Mouse (Mus musculus): ENCODE measurements around the gene Mpnd. TPM values are rescaled to one million over a fixed set of nuclear protein-coding genes. Genes with fewer than 3 reads are reported as not detected.
A peak's percentile ranks its signal among the peaks of the same experiment; 100 is the strongest.

The Mpnd gene
- polyA plus RNA-seq, 1 experiment from 2014 or later: 111 TPM

DNA sequence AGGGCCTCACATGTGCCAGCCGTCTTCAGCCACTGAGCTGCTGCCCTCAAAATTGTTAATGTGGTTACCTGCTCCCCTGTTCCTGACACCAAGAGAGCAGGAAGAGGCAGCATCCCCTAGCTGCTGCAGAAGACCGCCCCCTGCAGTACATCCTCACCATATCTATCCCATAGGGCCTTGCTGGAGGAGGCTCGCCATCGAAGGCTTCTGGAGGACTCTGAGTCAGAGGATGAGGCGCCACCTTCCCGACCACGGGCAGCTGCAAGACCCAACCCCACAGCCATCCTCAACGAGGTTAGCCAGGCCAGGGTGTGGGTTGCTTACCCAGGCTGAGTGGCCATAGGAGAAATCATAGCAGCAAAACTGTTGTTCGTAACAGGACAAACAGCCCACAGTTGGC is 40.5 kb upstream of the Mpnd start:
- no peak overlapping the region for H3K4me3 ChIP-seq
- H3K36me3 ChIP-seq: peaks cover 66% of the 10 kb centered on the region
- H3K9me3 ChIP-seq: no peaks in the 10 kb centered on the region
- H3K27me3 ChIP-seq (ENCODE audit: insufficient read depth, poor library complexity, severe bottlenecking): peaks cover 4% of the 10 kb centered on the region; the same call in 1 of the 2 replicates
- 82% methylated on average over 9 of the region's 9 CpGs for WGBS
- H3K27ac ChIP-seq: no peak overlapping the region
- DNase-seq (ENCODE audit: low spot score): no peak
- peaks cover 30% of the 10 kb centered on the region for H3K4me1 ChIP-seq

DNA sequence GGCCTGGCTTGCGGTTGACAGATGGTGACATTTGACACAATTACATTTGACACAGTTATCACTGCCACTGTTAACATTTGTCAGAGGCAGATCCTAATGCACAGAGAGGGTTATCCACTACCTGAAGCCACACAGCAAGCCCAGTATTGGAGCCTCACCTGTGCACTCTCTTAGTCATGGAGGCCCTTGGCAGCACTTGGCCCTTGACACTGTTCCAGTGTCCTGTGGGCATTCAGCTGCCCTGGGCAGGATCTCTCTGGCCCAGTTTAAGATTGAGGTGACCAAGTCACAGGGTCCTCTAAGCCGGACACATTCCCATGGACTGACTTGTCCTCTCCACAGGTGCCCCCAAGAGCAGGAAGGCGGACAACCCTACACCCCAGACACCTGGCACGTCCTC is 38.3 kb upstream of the Mpnd start:
- Histone ChIP-seq H3K9me3 (no peaks in the 10 kb centered on the region), H3K27ac (no peak overlapping the region), H3K4me3 (no peak overlapping the region), H3K36me3 (peaks cover 51% of the 10 kb centered on the region), H3K4me1 (peaks cover 47% of the 10 kb centered on the region), H3K27me3 (ENCODE audit: insufficient read depth, poor library complexity, severe bottlenecking) (peaks cover 20% of the 10 kb centered on the region)
- DNase-seq (ENCODE audit: low spot score): no peak
- 96% methylated on average over 4 of the region's 4 CpGs for WGBS

DNA sequence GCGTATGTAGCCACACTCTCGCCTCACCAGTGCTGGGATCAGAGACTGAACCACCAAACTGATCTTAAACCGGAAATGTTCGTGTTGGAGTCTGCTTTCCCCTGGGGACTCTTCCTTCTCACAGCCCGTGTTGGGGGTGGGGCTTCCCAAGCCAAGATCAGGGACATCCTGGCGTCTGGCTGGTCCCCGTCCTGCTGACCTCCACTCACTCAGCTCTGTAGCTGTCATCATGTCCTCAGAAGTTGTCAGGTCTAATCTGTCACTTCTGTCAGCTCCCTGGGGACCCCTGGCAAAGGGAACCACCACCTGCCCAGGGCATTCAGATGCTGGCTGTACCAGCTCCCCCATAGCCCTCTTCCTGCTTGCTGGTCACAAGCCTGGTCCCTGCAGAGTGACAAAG is 37.3 kb upstream of the Mpnd start:
- peaks cover 29% of the 10 kb centered on the region for H3K27me3 ChIP-seq (ENCODE audit: insufficient read depth, poor library complexity, severe bottlenecking)
- DNase-seq (ENCODE audit: low spot score): no peak
- 25% methylated on average over 7 of the region's 7 CpGs for WGBS
- peak overlapping the region; percentile 42; the same call in 1 of the 2 replicates for H3K27ac ChIP-seq
- H3K36me3 ChIP-seq: peaks cover 44% of the 10 kb centered on the region
- peaks cover 47% of the 10 kb centered on the region for H3K4me1 ChIP-seq
- no peak overlapping the region for H3K4me3 ChIP-seq
- no peaks in the 10 kb centered on the region for H3K9me3 ChIP-seq

DNA sequence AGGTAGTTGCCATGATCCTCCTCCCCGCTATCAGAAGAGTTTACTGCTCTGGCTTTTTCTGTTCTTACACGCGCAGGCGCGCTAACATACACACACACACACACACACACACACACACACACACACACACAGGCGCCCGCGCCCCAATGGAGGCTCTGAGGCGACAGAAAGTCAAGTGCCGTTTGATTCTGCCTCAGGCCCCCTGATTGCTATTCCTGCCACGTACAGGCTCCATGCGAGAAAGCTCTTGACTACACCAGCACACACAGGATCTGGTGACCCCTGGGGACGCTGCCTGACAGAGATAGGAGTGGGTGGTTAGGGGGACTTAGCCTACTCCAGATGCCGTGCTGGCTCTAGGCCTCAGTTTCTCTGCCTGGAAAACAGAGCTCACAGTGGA is 36.0 kb upstream of the Mpnd start:
- Histone ChIP-seq H3K36me3 (peaks cover 32% of the 10 kb centered on the region), H3K9me3 (no peaks in the 10 kb centered on the region), H3K27ac (0 out of 2 replicates have a peak overlapping the region, but pooled peaks have one; percentile 79), H3K4me1 (peaks cover 47% of the 10 kb centered on the region), H3K27me3 (ENCODE audit: insufficient read depth, poor library complexity, severe bottlenecking) (peaks cover 29% of the 10 kb centered on the region), H3K4me3 (peak overlapping the region; percentile 65)
- WGBS: 42% methylated on average over 14 of the region's 14 CpGs
- no peak for DNase-seq (ENCODE audit: low spot score)

DNA sequence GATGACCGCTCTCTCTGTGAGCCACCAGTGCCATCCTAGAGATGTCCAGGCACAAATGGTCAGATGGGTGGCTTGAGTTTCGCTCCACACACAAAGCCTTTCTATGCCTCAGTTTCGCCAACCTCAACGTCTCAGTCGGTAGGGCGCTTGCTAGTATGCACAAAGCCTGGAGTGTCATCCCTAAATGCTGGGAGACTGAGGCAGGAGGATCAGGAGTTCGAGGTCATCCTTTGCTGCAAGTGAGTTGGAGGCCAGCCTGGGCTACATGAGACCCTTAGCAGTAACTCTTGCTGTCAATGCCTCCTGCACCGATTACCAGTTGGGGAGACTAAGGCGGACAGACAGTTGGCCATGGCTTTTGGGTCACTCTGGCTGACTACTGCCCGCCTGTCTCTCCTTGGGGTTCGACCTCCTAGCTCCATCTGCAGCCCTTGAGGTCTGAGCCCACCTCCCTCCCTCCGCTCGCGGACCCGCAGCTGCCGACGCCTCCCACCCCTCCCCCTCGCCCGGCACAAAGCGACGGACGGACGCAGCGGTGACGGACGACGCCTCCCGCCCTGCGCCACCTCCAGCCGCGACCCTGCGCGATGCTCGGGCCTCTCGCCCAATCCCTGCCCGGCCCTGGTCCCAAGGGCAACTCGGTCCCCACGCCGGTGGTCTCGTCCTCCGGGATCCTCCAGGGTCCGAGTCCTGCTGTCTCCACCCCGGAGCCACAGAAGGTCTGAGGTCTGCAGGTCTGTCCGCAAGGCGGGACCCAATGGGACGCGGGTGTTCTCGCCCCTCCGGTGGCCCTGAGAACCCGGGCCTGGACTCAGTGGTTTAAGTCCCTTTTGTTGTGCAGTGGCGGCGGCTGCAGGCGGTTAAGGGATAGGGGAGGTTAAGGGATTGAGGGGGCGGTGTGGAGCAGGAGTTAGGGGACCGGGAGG is 35.3 kb upstream of the Mpnd start, which contains the start of gene Shd:
TSS of gene Shd (plus strand) at position 502 of the 926 bp plus-strand sequence.
- Histone ChIP-seq H3K36me3 (peaks cover 25% of the 10 kb centered on the region), H3K4me3 (peak within 1 kb of the TSS; percentile 65), H3K27ac (peak within 1 kb of the TSS; percentile 79), H3K4me1 (peaks cover 47% of the 10 kb centered on the region), H3K27me3 (ENCODE audit: insufficient read depth, poor library complexity, severe bottlenecking) (peaks cover 29% of the 10 kb centered on the region), H3K9me3 (no peaks in the 10 kb centered on the region)
- DNase-seq (ENCODE audit: low spot score): peak; percentile 84
- WGBS: 8% methylated on average over 54 of the region's 55 CpGs

DNA sequence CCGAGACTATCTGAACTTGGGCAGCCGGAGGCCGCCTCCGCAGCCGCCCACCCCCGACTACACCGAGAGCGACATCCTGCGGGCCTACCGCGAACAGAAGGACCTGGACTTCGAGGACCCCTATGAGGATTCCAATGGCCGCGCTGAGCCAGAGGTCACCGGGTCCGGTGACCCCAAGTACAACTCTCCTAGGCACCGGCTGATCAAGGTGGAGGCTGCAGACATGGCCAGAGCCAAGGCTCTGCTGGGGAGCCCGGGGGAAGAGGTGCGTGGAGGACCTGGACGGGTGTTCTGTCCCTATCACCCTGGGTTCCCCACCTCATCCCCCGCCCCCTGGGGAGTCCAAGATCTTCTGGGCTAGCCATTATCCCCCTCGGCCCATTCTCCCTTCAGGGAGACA is 34.1 kb upstream of the Mpnd start:
- Histone ChIP-seq H3K4me1 (peaks cover 51% of the 10 kb centered on the region), H3K9me3 (no peaks in the 10 kb centered on the region), H3K27me3 (ENCODE audit: insufficient read depth, poor library complexity, severe bottlenecking) (peaks cover 29% of the 10 kb centered on the region), H3K27ac (peak overlapping the region; percentile 79; the same call in 1 of the 2 replicates), H3K4me3 (peak overlapping the region; percentile 65), H3K36me3 (peaks cover 14% of the 10 kb centered on the region)
- DNase-seq (ENCODE audit: low spot score): no peak
- WGBS: 32% methylated on average over 22 of the region's 22 CpGs

DNA sequence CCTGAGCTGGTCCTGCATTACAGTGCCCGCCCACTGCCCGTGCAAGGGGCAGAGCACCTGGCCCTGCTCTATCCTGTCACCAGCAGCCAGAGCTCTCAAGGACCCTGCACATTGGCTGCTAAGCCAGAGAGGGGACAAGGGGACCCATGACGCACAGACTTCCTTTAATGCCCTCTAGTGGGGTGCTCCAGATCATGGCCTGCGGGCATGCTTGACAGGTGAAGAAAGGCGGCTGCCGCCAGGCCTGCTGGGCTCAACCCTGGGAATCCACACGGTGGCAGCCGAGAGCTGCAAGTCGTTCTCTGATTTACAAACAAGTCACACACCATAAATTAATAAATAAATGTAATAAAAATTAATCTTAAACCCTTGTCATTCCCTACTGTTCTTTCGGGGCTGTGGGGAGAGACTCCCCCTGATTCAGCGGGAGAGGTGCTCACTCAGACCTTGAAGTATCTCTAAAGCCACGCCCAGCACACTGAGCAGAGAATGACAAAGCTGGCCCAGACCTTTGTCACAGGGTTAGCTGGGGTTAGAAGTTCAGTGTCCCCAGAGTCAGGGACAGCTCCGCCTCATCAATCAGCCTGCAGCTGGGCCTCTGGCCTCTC is 29.2 kb upstream of the Mpnd start:
- Histone ChIP-seq H3K4me1 (peaks cover 18% of the 10 kb centered on the region), H3K9me3 (no peaks in the 10 kb centered on the region), H3K4me3 (no peak overlapping the region), H3K27ac (no peak overlapping the region), H3K36me3 (no peaks in the 10 kb centered on the region), H3K27me3 (ENCODE audit: insufficient read depth, poor library complexity, severe bottlenecking) (peaks cover 21% of the 10 kb centered on the region)
- DNase-seq (ENCODE audit: low spot score): peak; percentile 90
- 17% methylated on average over 13 of the region's 13 CpGs for WGBS

DNA sequence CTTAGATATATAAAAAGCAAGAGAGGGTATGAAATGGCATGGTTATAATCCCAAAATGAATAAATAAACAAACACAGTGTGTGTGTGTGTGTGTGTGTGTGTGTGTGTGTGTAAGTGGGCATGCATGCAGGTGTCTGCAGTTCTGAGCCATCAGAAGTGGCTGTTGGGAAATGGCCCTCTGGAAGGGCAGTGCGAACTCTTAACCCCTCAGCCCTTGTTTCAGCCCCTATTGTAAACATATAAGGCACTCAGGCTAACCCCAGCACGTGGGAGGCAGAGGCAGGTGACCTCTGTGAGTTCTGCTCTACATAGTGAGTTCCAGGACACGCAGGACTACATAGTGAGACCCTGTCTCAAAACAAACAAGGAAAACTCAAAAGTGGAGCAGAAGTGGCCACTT is 28.2 kb upstream of the Mpnd start:
- Histone ChIP-seq H3K27me3 (ENCODE audit: insufficient read depth, poor library complexity, severe bottlenecking) (peaks cover 12% of the 10 kb centered on the region; the same call in 1 of the 2 replicates), H3K27ac (no peak overlapping the region), H3K4me3 (no peak overlapping the region), H3K4me1 (peaks cover 13% of the 10 kb centered on the region), H3K36me3 (no peaks in the 10 kb centered on the region), H3K9me3 (no peaks in the 10 kb centered on the region)
- no peak for DNase-seq (ENCODE audit: low spot score)
- WGBS: 51% methylated on average over 3 of the region's 3 CpGs

DNA sequence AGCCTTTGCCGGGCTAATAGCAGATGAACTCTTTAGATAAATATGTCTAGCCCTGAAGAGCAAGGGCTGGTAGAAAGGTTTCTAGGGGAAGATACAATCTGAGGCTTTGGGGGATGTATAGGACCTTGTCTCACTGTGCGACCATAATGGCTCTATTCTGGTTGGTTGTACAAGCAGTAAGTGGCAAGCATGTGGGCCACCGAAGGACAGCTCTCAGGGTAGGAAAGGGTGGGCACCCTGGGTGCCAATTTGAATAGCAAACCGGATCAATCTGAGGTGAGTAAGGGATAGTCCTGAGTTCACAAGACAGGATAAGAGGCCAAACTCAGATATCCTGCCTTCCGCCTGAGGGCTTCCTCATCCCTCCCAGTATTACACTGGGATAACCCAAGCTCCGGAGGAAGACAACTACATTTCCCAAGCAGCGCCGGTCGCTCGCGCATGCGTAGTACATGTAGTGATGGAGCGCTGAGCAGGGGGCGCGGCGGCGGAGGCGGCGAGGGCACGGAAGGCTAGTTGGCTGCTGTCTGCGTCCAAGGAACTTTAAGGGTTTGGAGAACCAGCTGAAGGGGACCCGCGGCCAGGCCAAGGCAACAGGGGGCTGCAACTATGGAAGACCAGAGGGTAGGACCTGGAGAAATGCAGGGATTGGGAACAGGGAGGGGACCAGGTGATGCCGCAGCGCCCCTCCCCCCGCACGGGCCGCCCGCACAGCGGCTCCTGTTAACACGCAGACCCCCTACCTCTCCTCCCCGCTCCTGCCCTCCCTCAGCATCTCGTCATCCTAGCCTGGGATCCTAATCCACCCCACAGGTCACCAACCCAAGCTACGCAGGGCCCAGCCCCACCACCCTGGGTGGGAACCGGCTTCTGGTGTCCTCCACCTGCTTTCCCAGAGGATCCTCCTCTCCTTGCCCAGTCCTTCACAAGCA is 19.2 kb upstream of the Mpnd start, which contains the start of gene Fsd1:
TSS of gene Fsd1 (plus strand) at position 480 of the 932 bp plus-strand sequence.
- H3K9me3 ChIP-seq: no peaks in the 10 kb centered on the region; the same call in 1 of the 2 replicates
- WGBS: 9% methylated on average over 35 of the region's 35 CpGs
- peaks cover 34% of the 10 kb centered on the region; the same call in 1 of the 2 replicates for H3K27me3 ChIP-seq (ENCODE audit: insufficient read depth, poor library complexity, severe bottlenecking)
- peak within 1 kb of the TSS; percentile 60 for H3K4me3 ChIP-seq
- H3K4me1 ChIP-seq: peaks cover 9% of the 10 kb centered on the region
- peak within 1 kb of the TSS; percentile 47; the same call in 1 of the 2 replicates for H3K27ac ChIP-seq
- DNase-seq (ENCODE audit: low spot score): no peak
- H3K36me3 ChIP-seq: no peaks in the 10 kb centered on the region

DNA sequence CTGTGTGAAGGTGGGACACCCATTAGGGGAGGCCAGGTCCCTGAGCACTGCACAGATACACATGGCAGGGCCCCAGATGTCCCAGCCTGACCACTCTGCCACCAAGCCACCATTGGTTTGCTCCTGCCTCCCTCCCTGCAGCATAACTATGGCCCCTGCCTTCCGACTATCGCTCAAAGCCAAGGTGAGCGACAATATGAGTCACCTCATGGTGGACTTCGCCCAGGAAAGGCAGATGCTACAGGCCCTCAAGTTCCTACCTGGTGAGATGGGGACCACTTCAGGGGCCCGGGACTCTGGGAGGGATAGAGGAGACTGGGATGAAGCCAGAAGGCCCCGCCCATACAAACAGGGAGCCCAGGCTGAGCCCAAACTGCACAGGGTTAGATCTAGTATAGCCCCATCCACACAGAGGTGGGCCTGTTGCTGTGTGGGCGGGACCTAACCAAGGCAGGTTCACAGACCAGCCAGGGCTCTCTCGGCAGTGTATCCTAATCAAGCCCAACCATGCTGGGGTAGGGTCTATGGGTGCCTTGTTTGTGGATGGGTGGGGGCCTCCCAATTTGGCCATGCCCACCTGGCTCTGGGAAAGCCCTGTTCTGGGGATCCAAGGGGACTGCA is 15.1 kb upstream of the Mpnd start:
- no peaks in the 10 kb centered on the region for H3K36me3 ChIP-seq
- WGBS: 70% methylated on average over 8 of the region's 8 CpGs

DNA sequence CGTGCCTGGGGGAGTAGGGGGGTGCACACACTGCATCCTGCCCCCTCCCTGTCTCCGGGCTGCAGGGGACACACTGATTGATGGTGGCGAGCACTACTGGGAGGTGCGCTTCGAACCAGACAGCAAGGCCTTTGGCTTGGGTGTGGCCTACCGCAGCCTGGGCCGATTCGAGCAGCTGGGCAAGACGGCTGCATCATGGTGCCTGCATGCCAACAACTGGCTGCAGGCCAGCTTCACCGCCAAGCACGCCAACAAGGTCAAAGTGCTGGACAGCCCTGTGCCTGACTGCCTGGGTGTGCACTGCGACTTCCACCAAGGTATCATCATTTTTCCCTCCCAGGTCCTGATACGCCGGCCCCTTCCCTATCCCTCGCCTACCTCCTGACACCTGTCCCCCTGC is 9.5 kb upstream of the Mpnd start:
- Histone ChIP-seq H3K4me1 (peaks cover 10% of the 10 kb centered on the region), H3K36me3 (peaks cover 2% of the 10 kb centered on the region; the same call in 1 of the 2 replicates), H3K27me3 (ENCODE audit: insufficient read depth, poor library complexity, severe bottlenecking) (peaks cover 22% of the 10 kb centered on the region), H3K4me3 (no peak overlapping the region), H3K27ac (no peak overlapping the region), H3K9me3 (no peaks in the 10 kb centered on the region)
- WGBS: 80% methylated on average over 15 of the region's 15 CpGs
- DNase-seq (ENCODE audit: low spot score): no peak

More for the DNA sequence above, 15.1 kb upstream of the Mpnd start:
- Histone ChIP-seq H3K9me3 (no peaks in the 10 kb centered on the region), H3K4me1 (peaks cover 9% of the 10 kb centered on the region), H3K27me3 (ENCODE audit: insufficient read depth, poor library complexity, severe bottlenecking) (peaks cover 30% of the 10 kb centered on the region; the same call in 1 of the 2 replicates), H3K27ac (no peak overlapping the region), H3K4me3 (no peak overlapping the region)
- no peak for DNase-seq (ENCODE audit: low spot score)
